Mouse (Mus musculus) CH12.LX (cell line): Measurements from ENCODE around the gene Uba52. TPM values are rescaled to one million over a fixed set of nuclear protein-coding genes. Genes with fewer than 3 reads are reported as not detected.

Experiments
- DNase-seq: peaks from one replicate; pipeline ENCODE4 v3.0.0-alpha.2; 2013; ENCODE audit errors: extremely low read depth
- H3K27ac ChIP-seq: 2 replicates; pipeline ENCODE4 v1.5.1; 2012; ENCODE audit warnings: low read depth, mild to moderate bottlenecking, control low read depth, moderate library complexity; ENCODE audit not compliant: insufficient read depth
- H3K27me3 ChIP-seq: replicated peaks from 2 replicates; pipeline ENCODE3; 2012; ENCODE audit warnings: inconsistent platforms
- H3K36me3 ChIP-seq, 2 experiments: replicated peaks in 1 of 2; 2 replicates each; pipeline versions ENCODE3 to v1.6.1; 2012; ENCODE audit warnings: inconsistent platforms in 1 of 2, low read length in 1 of 2, mild to moderate bottlenecking in 1 of 2, mixed read lengths in 1 of 2, moderate library complexity in 1 of 2; ENCODE audit not compliant: control insufficient read depth in 1 of 2, insufficient read depth in 1 of 2
- H3K4me1 ChIP-seq, 2 experiments: 2 replicates each; pipeline ENCODE4 v1.6.1; 2012; ENCODE audit warnings: inconsistent platforms in 1 of 2, moderate library complexity in 1 of 2; ENCODE audit not compliant: insufficient read depth in 2 of 2, control insufficient read depth in 1 of 2
- H3K4me2 ChIP-seq: 2 replicates; pipeline ENCODE4 v1.6.1; 2012; ENCODE audit warnings: low read depth, mild to moderate bottlenecking, control low read depth; ENCODE audit not compliant: poor library complexity, insufficient read depth, severe bottlenecking
- H3K4me3 ChIP-seq, 3 experiments: fragments of 150-350 bp in 1 of 3; sonication (generic) in 1 of 3; replicated peaks in 1 of 3; 2 replicates each; pipeline versions ENCODE3 to v1.5.1; 2011 to 2012; ENCODE audit warnings: low read depth in 2 of 3, low read length in 2 of 3, mild to moderate bottlenecking in 2 of 3, moderate library complexity in 2 of 3, control low read depth in 1 of 3, improper control_type of control experiment in 1 of 3, inconsistent platforms in 1 of 3, mixed read lengths in 1 of 3; ENCODE audit not compliant: poor library complexity in 1 of 3
- H3K79me2 ChIP-seq: replicated peaks from 2 replicates; pipeline ENCODE4 v1.6.1; 2012; ENCODE audit warnings: mild to moderate bottlenecking, moderate library complexity; ENCODE audit not compliant: control insufficient read depth, poor library complexity, insufficient read depth, severe bottlenecking; ENCODE audit errors: extremely low read depth
- H3K9ac ChIP-seq: 2 replicates; pipeline ENCODE4 v1.6.1; 2012; ENCODE audit warnings: low read depth, mild to moderate bottlenecking, control low read depth, moderate library complexity; ENCODE audit not compliant: insufficient read depth
- H3K9me3 ChIP-seq: replicated peaks from 2 replicates; pipeline ENCODE3; 2012; ENCODE audit warnings: low read length, inconsistent platforms, mixed read lengths
- BHLHE40 ChIP-seq: IDR thresholded peaks from 2 replicates; pipeline ENCODE4 v1.6.1; 2011; ENCODE audit warnings: mild to moderate bottlenecking, low read depth, low read length, improper control_type of control experiment
- CHD2 ChIP-seq: IDR thresholded peaks from 2 replicates; pipeline ENCODE4 v1.6.1; 2011; ENCODE audit warnings: low read length, improper control_type of control experiment
- ELF1 ChIP-seq: IDR thresholded peaks from 2 replicates; pipeline ENCODE4 v1.6.1; 2014; ENCODE audit warnings: low read depth, mild to moderate bottlenecking, inconsistent platforms, low read length, improper control_type of control experiment
- EP300 ChIP-seq: IDR thresholded peaks from 2 replicates; pipeline ENCODE4 v1.6.1; 2011; ENCODE audit warnings: low read length, improper control_type of control experiment
- HCFC1 ChIP-seq: IDR thresholded peaks from 2 replicates; pipeline ENCODE4 v1.6.1; 2012; ENCODE audit warnings: low read depth, mild to moderate bottlenecking, inconsistent platforms, low read length, improper control_type of control experiment
- JUN ChIP-seq: IDR thresholded peaks from 2 replicates; pipeline ENCODE4 v1.6.1; 2011; ENCODE audit warnings: low read depth, mild to moderate bottlenecking, low read length, improper control_type of control experiment, moderate library complexity; ENCODE audit not compliant: insufficient read depth
- MAX ChIP-seq: IDR thresholded peaks from 2 replicates; pipeline ENCODE4 v1.6.1; 2011; ENCODE audit warnings: low read length, improper control_type of control experiment
- MAZ ChIP-seq: IDR thresholded peaks from 2 replicates; pipeline ENCODE4 v1.6.1; 2012; ENCODE audit warnings: low read depth, mild to moderate bottlenecking, inconsistent platforms, low read length, improper control_type of control experiment, moderate library complexity
- MEF2A ChIP-seq: IDR thresholded peaks from 2 replicates; pipeline ENCODE4 v1.6.1; 2014; ENCODE audit warnings: low read depth, mild to moderate bottlenecking, inconsistent platforms, low read length, improper control_type of control experiment, borderline replicate concordance
- MXI1 ChIP-seq: IDR thresholded peaks from 2 replicates; pipeline ENCODE4 v1.6.1; 2011; ENCODE audit warnings: mild to moderate bottlenecking, low read depth, low read length, improper control_type of control experiment
- MYC ChIP-seq: IDR thresholded peaks from 2 replicates; pipeline ENCODE4 v1.6.1; 2011; ENCODE audit warnings: low read depth, mild to moderate bottlenecking, improper control_type of control experiment, low read length
- NELFE ChIP-seq: IDR thresholded peaks from 2 replicates; pipeline ENCODE4 v1.6.1; 2011; ENCODE audit warnings: low read depth, low read length, improper control_type of control experiment
- NRF1 ChIP-seq: IDR thresholded peaks from 2 replicates; pipeline ENCODE4 v1.6.1; 2014; ENCODE audit warnings: low read depth, mild to moderate bottlenecking, inconsistent platforms, low read length, improper control_type of control experiment, moderate library complexity
- POLR2A ChIP-seq: IDR thresholded peaks from 2 replicates; pipeline ENCODE4 v1.6.1; 2011; ENCODE audit warnings: low read depth, mild to moderate bottlenecking, improper control_type of control experiment, low read length
- POLR2AphosphoS2 ChIP-seq: IDR thresholded peaks from 2 replicates; pipeline ENCODE4 v1.6.1; 2011; ENCODE audit warnings: low read depth, low read length, improper control_type of control experiment
- SIN3A ChIP-seq: IDR thresholded peaks from 2 replicates; pipeline ENCODE4 v1.6.1; 2012; ENCODE audit warnings: low read length, improper control_type of control experiment, inconsistent platforms
- TCF12 ChIP-seq: IDR thresholded peaks from 2 replicates; pipeline ENCODE4 v1.6.1; 2014; ENCODE audit warnings: low read depth, mild to moderate bottlenecking, inconsistent platforms, low read length, improper control_type of control experiment
- USF1 ChIP-seq: IDR thresholded peaks from 2 replicates; pipeline ENCODE4 v1.6.1; 2014; ENCODE audit warnings: low read depth, mild to moderate bottlenecking, inconsistent platforms, low read length, improper control_type of control experiment
- ZNF384 ChIP-seq: IDR thresholded peaks from 2 replicates; pipeline ENCODE4 v1.6.1; 2012; ENCODE audit warnings: low read depth, low read length, improper control_type of control experiment, inconsistent platforms
- dilution Hi-C: fragments of 300-500 bp; cut with MboI; formaldehyde crosslinking; loops from 2 replicates; pipeline ENCODE4 v1.14.3; 2020; ENCODE audit warnings: low sequenced_read_pairs; ENCODE audit not compliant: extremely low pct_unique_long_range_greater_than_20kb, extremely low pct_ligation_motif_present
- in situ Hi-C: fragments of 300-500 bp; cut with MboI; formaldehyde crosslinking; loops from 3 replicates; pipeline ENCODE4 v1.14.3; 2019; ENCODE audit warnings: low sequenced_read_pairs, low pct_ligation_motif_present, low pct_unique_long_range_greater_than_20kb, mixed read lengths
- polyA plus RNA-seq: library from polyadenylated mRNA; unstranded; fragments of >175 nt; gene quantifications from 2 replicates; pipeline ENCODE4 v1.2.1, GENCODE M21; 2012; ENCODE audit warnings: low read depth; ENCODE audit not compliant: insufficient read length
- total RNA-seq, 2 experiments: library from RNA; depleted of rRNA; stranded (reverse); fragments of 300-350 nt in 1 of 2; fragments of >200 nt in 1 of 2; gene quantifications; 2 replicates each; pipeline ENCODE4 v1.2.3; 2012 to 2014

Uba52 gene
- total and polyA plus RNA-seq, 3 experiments = 1,181 to 3,341 (median 1,372) TPM

DNA sequence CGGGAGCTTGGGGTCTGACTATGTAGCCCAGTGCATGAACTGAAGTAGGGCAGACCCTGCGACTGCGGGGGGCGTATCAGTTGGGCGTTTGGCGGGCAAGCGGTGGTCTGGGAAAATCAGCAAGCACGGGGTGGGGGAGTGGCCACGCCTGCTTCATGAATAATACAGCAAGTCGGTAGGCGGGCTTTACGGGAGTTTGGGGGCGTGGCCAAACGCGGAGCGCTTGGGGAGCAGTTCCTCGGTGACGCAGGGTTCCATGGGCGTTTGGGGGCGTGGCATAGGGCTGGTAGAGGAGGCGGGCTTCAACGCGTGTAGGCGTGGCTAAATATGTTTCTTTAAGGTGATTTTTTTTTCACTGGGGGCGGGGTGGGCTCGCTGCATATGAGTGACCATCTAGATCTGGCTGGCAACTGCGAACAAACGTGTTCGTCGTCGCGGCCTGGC is 28.1 kb upstream of the Uba52 start:
- peak; percentile 98 for DNase-seq
- peaks cover 28 to 55% of the 10 kb centered on the region in 2 experiments for H3K36me3 ChIP-seq
- H3K9me3 ChIP-seq = no peaks in the 10 kb centered on the region
- no peaks in the 10 kb centered on the region for H3K27me3 ChIP-seq
- H3K79me2 ChIP-seq = peaks cover 30% of the 10 kb centered on the region
- H3K27ac ChIP-seq = peak overlapping the region; percentile 91
- TF ChIP-seq POLR2AphosphoS2 (peak; percentile 82; the same call in 1 of the 2 replicates), ELF1 (0 out of 2 replicates have a peak, but pooled peaks have one; percentile 13), BHLHE40 (peak; percentile 49; the same call in 1 of the 2 replicates), TCF12 (no peak), ZNF384 (peak; percentile 95), MAZ (0 out of 2 replicates have a peak, but pooled peaks have one; percentile 16), SIN3A (peak; percentile 84; the same call in 1 of the 2 replicates), MYC (0 out of 2 replicates have a peak, but pooled peaks have one; percentile 10), POLR2A (no peak)
- peak overlapping the region; percentile 77 for H3K9ac ChIP-seq
- dilution Hi-C loops = no loop called here
- H3K4me3 ChIP-seq = peak overlapping the region; percentile 60 to 94 (median 73)
- H3K4me2 ChIP-seq = peak overlapping the region; percentile 78
- H3K4me1 ChIP-seq = peaks cover 9 to 40% of the 10 kb centered on the region in 2 experiments
- in situ Hi-C loops = no loop called here

DNA sequence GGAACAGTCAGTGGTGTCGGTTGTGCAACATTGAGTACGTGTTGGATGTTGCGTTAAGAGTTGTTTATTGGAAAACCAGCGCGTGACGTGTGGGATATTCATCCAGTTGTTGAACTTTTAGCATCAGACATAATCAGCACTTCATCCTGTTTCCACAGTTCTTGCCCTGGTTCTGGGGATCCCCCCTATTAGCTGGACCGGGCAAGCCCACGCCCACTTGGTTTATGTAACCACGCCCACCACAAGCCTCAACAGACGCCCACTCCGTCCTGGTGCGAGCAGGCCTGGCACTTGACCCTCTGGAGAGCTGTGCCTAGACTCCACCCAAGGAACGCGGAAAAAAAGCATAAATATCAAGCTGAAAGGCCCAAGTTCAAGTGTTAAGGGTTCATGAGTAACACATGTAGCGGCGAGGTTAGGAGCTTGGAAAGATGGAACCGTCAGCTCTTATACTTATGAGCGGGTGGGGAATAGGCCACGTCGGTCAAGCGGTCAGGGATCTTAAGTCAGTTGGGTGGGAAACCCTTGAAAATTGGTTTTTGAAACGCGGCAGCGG is 27.5 kb upstream of the Uba52 start:
- in situ Hi-C loops = no loop called here
- H3K9ac ChIP-seq = peak overlapping the region; percentile 47
- 0 out of 2 replicates have a peak, but pooled peaks have one; percentile 27 for TF ChIP-seq CHD2
- peak; percentile 15; the same call in 1 of the 2 replicates for TF ChIP-seq MEF2A
- no peak for TF ChIP-seq JUN
- no peak for TF ChIP-seq NELFE
- peak; percentile 89 for TF ChIP-seq POLR2AphosphoS2
- peak; percentile 51; the same call in 1 of the 2 replicates for TF ChIP-seq POLR2A
- 0 out of 2 replicates have a peak, but pooled peaks have one; percentile 22 for TF ChIP-seq EP300
- peak; percentile 30; the same call in 1 of the 2 replicates for TF ChIP-seq SIN3A
- TF ChIP-seq USF1 = no peak
- TF ChIP-seq MAX = 0 out of 2 replicates have a peak, but pooled peaks have one; percentile 40
- TF ChIP-seq MAZ = 0 out of 2 replicates have a peak, but pooled peaks have one; percentile 43
- TF ChIP-seq NRF1 = peak; percentile 35; the same call in 1 of the 2 replicates
- 0 out of 2 replicates have a peak, but pooled peaks have one; percentile 17 for TF ChIP-seq HCFC1
- TF ChIP-seq MXI1 = 0 out of 2 replicates have a peak, but pooled peaks have one; percentile 49
- TF ChIP-seq, all 38 proteins: peak for 11
- Histone ChIP-seq H3K9me3 (no peaks in the 10 kb centered on the region), H3K27ac (peak overlapping the region; percentile 40), H3K36me3 (peaks cover 34 to 54% of the 10 kb centered on the region in 2 experiments), H3K4me1 (peaks cover 9 to 36% of the 10 kb centered on the region in 2 experiments), H3K4me2 (peak overlapping the region; percentile 78), H3K79me2 (peaks cover 29% of the 10 kb centered on the region), H3K4me3 (peak overlapping the region; percentile 48 to 94 (median 62)), H3K27me3 (no peaks in the 10 kb centered on the region)
- DNase-seq = peak; percentile 83
- dilution Hi-C loops = no loop called here
